ENCODE assay signal across 17 mouse cellular contexts in genomic region chr17:43803764-43804163, GRCm38 (mm10). TPM values are rescaled to one million over a fixed set of nuclear protein-coding genes. Genes with fewer than 3 reads are reported as not detected.
A peak's percentile ranks its signal among the peaks of the same experiment; 100 is the strongest.
DNase-seq lines count a peak whose midpoint lies in the region; ATAC-seq and TF ChIP-seq lines count a peak whose summit lies in the region.
"Had no signal": no experiment of that assay in that cellular context is flagged by ENCODE, and none has a peak within 500 bp of the region (broad histone marks: within the 10 kb centered on the region; RNA-seq: fewer than 3 reads in every experiment).

No protein-coding gene starts in this region.

- H3K79me2 ChIP-seq in heart, adult 2 months (replicated peaks; ENCODE audit: control insufficient read depth, insufficient read depth, low read length): 0 out of 2 replicates have a peak, but pooled peaks cover 1% of the 10 kb centered on the region

- H3K9me3 ChIP-seq in heart, embryonic 11.5 days (replicated peaks; ENCODE audit: control insufficient read depth, low read length): no peaks in the 10 kb centered on the region
- H3K9me3 ChIP-seq in intestine, embryonic 15.5 days: no peaks in the 10 kb centered on the region
- H3K9me3 ChIP-seq: forebrain, embryonic 12.5 days; limb, embryonic 15.5 days; midbrain, embryonic 13.5 days had no signal

- no peak for TF ChIP-seq CTCF in heart, adult 2 months (IDR thresholded peaks at IDR 0.05)

- 0 out of 2 replicates have a peak, but pooled peaks have one; percentile 15 for TF ChIP-seq EP300 in heart, adult 2 months (IDR thresholded peaks at IDR 0.05; ENCODE audit: insufficient read depth, low read depth, low read length)

- peaks cover 2% of the 10 kb centered on the region; the same call in 1 of the 2 replicates for H3K27me3 ChIP-seq in heart, embryonic 11.5 days (ENCODE audit: control insufficient read depth, insufficient read depth, low read length)
- H3K27me3 ChIP-seq in heart, adult 2 months (ENCODE audit: control insufficient read depth, insufficient read depth, low read length): no peaks in the 10 kb centered on the region
- H3K27me3 ChIP-seq in intestine, embryonic 15.5 days (replicated peaks): no peaks in the 10 kb centered on the region
- H3K27me3 ChIP-seq: midbrain, embryonic 13.5 days had no signal

- no peaks in the 10 kb centered on the region for H3K36me3 ChIP-seq in heart, embryonic 11.5 days (ENCODE audit: control insufficient read depth, insufficient read depth, low read length)
- peaks cover 9% of the 10 kb centered on the region for H3K36me3 ChIP-seq in heart, adult 2 months (ENCODE audit: control insufficient read depth, insufficient read depth, low read length)
- H3K36me3 ChIP-seq in intestine, embryonic 15.5 days: no peaks in the 10 kb centered on the region
- H3K36me3 ChIP-seq: forebrain, embryonic 12.5 days; G1E; limb, embryonic 15.5 days; midbrain, embryonic 13.5 days had no signal

- 66% methylated on average over 6 of the region's 6 CpGs for WGBS in heart, embryonic 11.5 days (ENCODE audit: insufficient replicate concordance)
- WGBS in heart, adult 2 months: 51% methylated on average over 6 of the region's 6 CpGs
- 74% methylated on average over 6 of the region's 6 CpGs for WGBS in intestine, embryonic 15.5 days

- no peak overlapping the region for H3K4me2 ChIP-seq in heart, embryonic 11.5 days
- no peak overlapping the region for H3K4me2 ChIP-seq in intestine, embryonic 15.5 days (replicated peaks)
- H3K4me2 ChIP-seq: forebrain, embryonic 12.5 days; limb, embryonic 15.5 days; midbrain, embryonic 13.5 days had no signal

- H3K4me1 ChIP-seq in heart, embryonic 11.5 days (ENCODE audit: control insufficient read depth, insufficient read depth, low read length): 0 out of 2 replicates have a peak, but pooled peaks cover 5% of the 10 kb centered on the region
- H3K4me1 ChIP-seq in heart, adult 2 months (ENCODE audit: control insufficient read depth, insufficient read depth, low read length): peaks cover 2% of the 10 kb centered on the region; the same call in 1 of the 2 replicates
- peaks cover 11% of the 10 kb centered on the region; the same call in 1 of the 2 replicates for H3K4me1 ChIP-seq in intestine, embryonic 15.5 days (replicated peaks)

- no peak overlapping the region for H3K27ac ChIP-seq in heart, embryonic 11.5 days (ENCODE audit: low read depth, low read length)
- H3K27ac ChIP-seq in heart, adult 2 months: peak overlapping the region; percentile 95
- H3K27ac ChIP-seq in intestine, embryonic 15.5 days: no peak overlapping the region
- H3K27ac ChIP-seq: forebrain, embryonic 12.5 days; limb, embryonic 15.5 days; macrophage; midbrain, embryonic 13.5 days had no signal

- intact Hi-C loops in heart, adult 2 months (cut with DNase I): loop anchor here (5.0 kb wide), 2 partner anchors 101 to 234 kb away; no protein-coding TSS in a partner anchor
- intact Hi-C loops in heart, postnatal 10 days (cut with DNase I): loop anchor here (2.0 to 10.0 kb wide), 3 partner anchors 59 to 331 kb away; no protein-coding TSS in a partner anchor

- H3K9ac ChIP-seq in heart, embryonic 11.5 days (ENCODE audit: low read depth, low read length): no peak overlapping the region
- peak overlapping the region; percentile 43 for H3K9ac ChIP-seq in heart, adult 2 months (ENCODE audit: low read depth, low read length)
- no peak overlapping the region for H3K9ac ChIP-seq in intestine, embryonic 15.5 days
- H3K9ac ChIP-seq: forebrain, embryonic 12.5 days; limb, embryonic 15.5 days; midbrain, embryonic 13.5 days had no signal

- 0 out of 2 replicates have a peak, but pooled peaks have one; percentile 30 for TF ChIP-seq POLR2A in heart, adult 2 months (IDR thresholded peaks at IDR 0.05; ENCODE audit: insufficient read depth, low read depth, low read length)

- ATAC-seq in heart, embryonic 11.5 days (replicated peaks; ENCODE audit: insufficient number of reproducible peaks, low FRiP score, low TSS enrichment): no peak
- no peak for ATAC-seq in intestine, embryonic 15.5 days
- ATAC-seq: intestine, postnatal 0 days; midbrain, embryonic 13.5 days had no signal

- DNase-seq in heart, adult 18-20 months: peak; percentile 63 to 81
- peak; percentile 48 to 50 for DNase-seq in cerebellum, postnatal 10 days
- DNase-seq in heart, adult 2 months: peak; percentile 24 to 70
- peak; percentile 80 to 81 for DNase-seq in heart, postnatal 10 days
- DNase-seq in gastrocnemius, postnatal 4 days (ENCODE audit: low spot score in 2 of 2): no peak
- DNase-seq: adrenal gland, postnatal 10 days; kidney, postnatal 10 days; lung, adult 2 months had no signal

- H3K4me3 ChIP-seq in heart, embryonic 11.5 days (ENCODE audit: low read depth, low read length): no peak overlapping the region
- peak overlapping the region; percentile 33 for H3K4me3 ChIP-seq in heart, adult 2 months
- H3K4me3 ChIP-seq in intestine, embryonic 15.5 days (replicated peaks): no peak overlapping the region
- H3K4me3 ChIP-seq: forebrain, embryonic 12.5 days; limb, embryonic 15.5 days; midbrain, embryonic 13.5 days had no signal

RNA-seq across cellular contexts. Expression of gene Rcan2, which starts 2.6 kb away (rescaled TPM):
- total RNA-seq in heart, adult 18-20 months (2021): 100 to 1,000 TPM; 369 to 400 TPM
- polyA plus RNA-seq in heart, embryonic 11.5 days (2014; fragmentation: Nextera tagmentation; extraction: Ambion mirVana): 28.7 and 32.4 TPM in 2 replicates
- total RNA-seq in heart, adult 2 months (2021): 100 to 1,000 TPM; 382 to 439 TPM
- polyA plus RNA-seq in heart, adult 2 months (2012; rRNA removed): 195 and 279 TPM in 2 replicates
- total RNA-seq in heart, postnatal 10 days (2021): 100 to 1,000 TPM; 209 to 216 TPM
- polyA plus RNA-seq in intestine, embryonic 15.5 days (2015; fragmentation: Nextera tagmentation; extraction: Ambion mirVana): 5.9 and 7.3 TPM in 2 replicates
- 10 to 100 TPM; 24.0 to 25.1 TPM for total RNA-seq in gastrocnemius, postnatal 4 days (2021)
- total RNA-seq: hematopoietic stem cell, adult 5-6 weeks had no signal
- polyA plus RNA-seq: G1E, macrophage had no signal

Comparison
In these comparisons a context has a peak if more than half of its experiments do, and no peak if none do; other contexts are left out.
1. DNase-seq: peak in heart, adult 18-20 months (2 of 2), cerebellum, postnatal 10 days (2 of 2), heart, adult 2 months (2 of 2) and heart, postnatal 10 days (2 of 2); none in gastrocnemius, postnatal 4 days (0 of 2).
2. RNA of gene Rcan2, which starts 2.6 kb away (total RNA-seq): 382 to 439 TPM in heart, adult 2 months, 369 to 400 TPM in heart, adult 18-20 months and 209 to 216 TPM in heart, postnatal 10 days; 24.0 to 25.1 TPM in gastrocnemius, postnatal 4 days; every median in the first group is over 4 times any median in the second.